Mouse (Mus musculus) MEL (cell line): ENCODE results near the gene Atp5b. TPM values are rescaled to one million over a fixed set of nuclear protein-coding genes. Genes with fewer than 3 reads are reported as not detected.
A peak's percentile ranks its signal among the peaks of the same experiment; 100 is the strongest.

Source experiments
- DNase-seq: peaks from one replicate; pipeline ENCODE4 v3.0.0; 2011; ENCODE audit warnings: low read depth, low spot score
- H3K27ac ChIP-seq: 2 replicates; pipeline ENCODE4 v1.5.1; 2012; ENCODE audit warnings: low read depth, mild to moderate bottlenecking, control low read depth, low read length, moderate library complexity; ENCODE audit not compliant: control insufficient read depth
- H3K27me3 ChIP-seq, 2 experiments: fragments of 150-350 bp in 1 of 2; sonication (generic) in 1 of 2; 2 replicates each; pipeline ENCODE4 v1.6.1; 2012; ENCODE audit warnings: low read length in 2 of 2, mild to moderate bottlenecking in 2 of 2, improper control_type of control experiment in 1 of 2, moderate library complexity in 1 of 2; ENCODE audit not compliant: insufficient read depth in 2 of 2, control insufficient read depth in 1 of 2
- H3K36me3 ChIP-seq, 2 experiments: 2 replicates each; pipeline ENCODE4 v1.6.1; 2012 to 2014; ENCODE audit warnings: low read length in 2 of 2, improper control_type of control experiment in 1 of 2, inconsistent platforms in 1 of 2, mild to moderate bottlenecking in 1 of 2; ENCODE audit not compliant: insufficient read depth in 2 of 2, control insufficient read depth in 1 of 2
- H3K4me1 ChIP-seq, 2 experiments: fragments of 150-350 bp in 1 of 2; sonication (generic) in 1 of 2; 2 replicates each; pipeline ENCODE4 v1.6.1; 2012; ENCODE audit warnings: low read length in 2 of 2, improper control_type of control experiment in 1 of 2, mild to moderate bottlenecking in 1 of 2; ENCODE audit not compliant: insufficient read depth in 2 of 2, control insufficient read depth in 1 of 2
- H3K4me3 ChIP-seq, 2 experiments: fragments of 150-350 bp in 1 of 2; sonication (generic) in 1 of 2; 2 replicates each; pipeline ENCODE4 v1.5.1; 2012; ENCODE audit warnings: low read depth in 2 of 2, low read length in 2 of 2, mild to moderate bottlenecking in 2 of 2, moderate library complexity in 2 of 2, control low read depth in 1 of 2, improper control_type of control experiment in 1 of 2; ENCODE audit not compliant: control insufficient read depth in 1 of 2, insufficient read depth in 1 of 2
- H3K79me2 ChIP-seq: 2 replicates; pipeline ENCODE4 v1.6.1; 2012; ENCODE audit warnings: mild to moderate bottlenecking, low read length, moderate library complexity; ENCODE audit not compliant: control insufficient read depth, poor library complexity, insufficient read depth
- H3K9ac ChIP-seq: 2 replicates; pipeline ENCODE4 v1.6.1; 2012; ENCODE audit warnings: low read depth, mild to moderate bottlenecking, control low read depth, low read length, moderate library complexity; ENCODE audit not compliant: control insufficient read depth, poor library complexity, severe bottlenecking
- H3K9me3 ChIP-seq: fragments of 150-350 bp; sonication (generic); replicated peaks from 2 replicates; pipeline ENCODE4 v1.6.1; 2012; ENCODE audit warnings: mild to moderate bottlenecking, low read length, improper control_type of control experiment, moderate library complexity; ENCODE audit not compliant: insufficient read depth
- CTCF ChIP-seq, 3 experiments: IDR thresholded peaks in 2 of 3; conservative IDR thresholded peaks in 1 of 3; 2 replicates each; pipeline ENCODE4 v1.5.1; 2011 to 2012; ENCODE audit warnings: low read length in 3 of 3, low read depth in 2 of 3, mild to moderate bottlenecking in 2 of 3, improper control_type of control experiment in 1 of 3, inconsistent platforms in 1 of 3, mixed read lengths in 1 of 3, moderate library complexity in 1 of 3; ENCODE audit not compliant: control insufficient read depth in 1 of 3, insufficient read depth in 1 of 3, poor library complexity in 1 of 3, severe bottlenecking in 1 of 3
- E2F4 ChIP-seq: IDR thresholded peaks from 2 replicates; pipeline ENCODE4 v1.6.1; 2011; ENCODE audit warnings: low read depth, low read length, improper control_type of control experiment, borderline replicate concordance
- ELF1 ChIP-seq: IDR thresholded peaks from 2 replicates; pipeline ENCODE4 v1.6.1; 2014; ENCODE audit warnings: low read depth, mild to moderate bottlenecking, inconsistent platforms, low read length, improper control_type of control experiment, moderate library complexity
- EP300 ChIP-seq, 2 experiments: IDR thresholded peaks; 2 replicates each; pipeline ENCODE4 v1.6.1; 2011; ENCODE audit warnings: improper control_type of control experiment in 2 of 2, low read length in 2 of 2, low read depth in 1 of 2, mild to moderate bottlenecking in 1 of 2
- GATA1 ChIP-seq: IDR thresholded peaks from 2 replicates; pipeline ENCODE4 v1.6.1; 2011; ENCODE audit warnings: low read depth, low read length, improper control_type of control experiment
- HCFC1 ChIP-seq: IDR thresholded peaks from 2 replicates; pipeline ENCODE4 v1.6.1; 2012; ENCODE audit warnings: low read depth, mild to moderate bottlenecking, inconsistent platforms, low read length, improper control_type of control experiment, moderate library complexity
- MEF2A ChIP-seq: IDR thresholded peaks from 2 replicates; pipeline ENCODE4 v1.6.1; 2014; ENCODE audit warnings: low read depth, mild to moderate bottlenecking, inconsistent platforms, low read length, improper control_type of control experiment; ENCODE audit not compliant: poor library complexity, insufficient replicate concordance, severe bottlenecking; ENCODE audit errors: extremely low read depth
- MXI1 ChIP-seq: IDR thresholded peaks from 2 replicates; pipeline ENCODE4 v1.6.1; 2011; ENCODE audit warnings: mild to moderate bottlenecking, low read depth, low read length, improper control_type of control experiment
- MYB ChIP-seq: IDR thresholded peaks from 2 replicates; pipeline ENCODE4 v1.6.1; 2011; ENCODE audit warnings: mild to moderate bottlenecking, low read depth, low read length, improper control_type of control experiment
- MYC ChIP-seq: IDR thresholded peaks from 2 replicates; pipeline ENCODE4 v1.6.1; 2011; ENCODE audit warnings: low read depth, mild to moderate bottlenecking, low read length, improper control_type of control experiment, moderate library complexity
- NELFE ChIP-seq: IDR thresholded peaks from 2 replicates; pipeline ENCODE4 v1.6.1; 2011; ENCODE audit warnings: low read depth, low read length, improper control_type of control experiment
- POLR2A ChIP-seq, 2 experiments: IDR thresholded peaks; 2 replicates each; pipeline ENCODE4 v1.6.1; 2011 to 2012; ENCODE audit warnings: low read length in 2 of 2, mild to moderate bottlenecking in 2 of 2, control low read depth in 1 of 2, improper control_type of control experiment in 1 of 2, low read depth in 1 of 2, moderate library complexity in 1 of 2; ENCODE audit not compliant: control insufficient read depth in 1 of 2, insufficient read depth in 1 of 2, poor library complexity in 1 of 2
- POLR2AphosphoS5 ChIP-seq: IDR thresholded peaks from 2 replicates; pipeline ENCODE4 v1.6.1; 2012; ENCODE audit warnings: low read depth, borderline replicate concordance, mild to moderate bottlenecking, inconsistent platforms, low read length, moderate library complexity, mixed read lengths
- RAD21 ChIP-seq: IDR thresholded peaks from 2 replicates; pipeline ENCODE4 v1.6.1; 2011; ENCODE audit warnings: mild to moderate bottlenecking, low read depth, low read length, improper control_type of control experiment
- SIN3A ChIP-seq: IDR thresholded peaks from 2 replicates; pipeline ENCODE4 v1.6.1; 2012; ENCODE audit warnings: low read length, improper control_type of control experiment, inconsistent platforms
- TAL1 ChIP-seq: IDR thresholded peaks from 2 replicates; pipeline ENCODE4 v1.6.1; 2012; ENCODE audit warnings: mild to moderate bottlenecking, inconsistent platforms, low read length, moderate library complexity, mixed read lengths
- TBP ChIP-seq: IDR thresholded peaks from 2 replicates; pipeline ENCODE4 v1.8.0; 2011; ENCODE audit warnings: low read depth, low read length, improper control_type of control experiment
- UBTF ChIP-seq: IDR thresholded peaks from 2 replicates; pipeline ENCODE4 v1.6.1; 2012; ENCODE audit warnings: low read depth, mild to moderate bottlenecking, inconsistent platforms, low read length, improper control_type of control experiment, moderate library complexity, borderline replicate concordance; ENCODE audit not compliant: insufficient read depth
- USF2 ChIP-seq, 2 experiments: IDR thresholded peaks; 2 replicates each; pipeline ENCODE4 v1.6.1; 2011 to 2012; ENCODE audit warnings: improper control_type of control experiment in 2 of 2, low read length in 2 of 2, borderline replicate concordance in 1 of 2, inconsistent platforms in 1 of 2, low read depth in 1 of 2, mild to moderate bottlenecking in 1 of 2; ENCODE audit not compliant: insufficient read depth in 1 of 2
- ZMIZ1 ChIP-seq: IDR thresholded peaks from 2 replicates; pipeline ENCODE4 v1.6.1; 2012; ENCODE audit warnings: low read depth, mild to moderate bottlenecking, inconsistent platforms, low read length, improper control_type of control experiment, moderate library complexity
- ZNF384 ChIP-seq: IDR thresholded peaks from 2 replicates; pipeline ENCODE4 v1.6.1; 2012; ENCODE audit warnings: low read depth, mild to moderate bottlenecking, inconsistent platforms, low read length, improper control_type of control experiment
- polyA plus RNA-seq, 2 experiments: library from polyadenylated mRNA; stranded (reverse) in 1 of 2; unstranded in 1 of 2; fragments of >175 nt in 1 of 2; fragments of >200 nt in 1 of 2; gene quantifications; 2 replicates each; pipeline versions ENCODE4 v1.2.1 to v1.2.4; 2012; ENCODE audit warnings: low replicate concordance in 2 of 2, low read depth in 1 of 2; ENCODE audit not compliant: insufficient read length in 2 of 2, insufficient read depth in 1 of 2, missing spikeins in 1 of 2
- total RNA-seq: library from RNA; depleted of rRNA; stranded (reverse); fragments of 300-350 nt; gene quantifications from 2 replicates; pipeline ENCODE4 v1.2.3, GENCODE M21; 2012

Atp5b gene
- total and polyA plus RNA-seq, 3 experiments, result 545 to 2,318 (median 2,164) TPM

GRCm38 (mm10) chr10:128043041-128043835, 39.8 kb upstream of the Atp5b start:
- Histone ChIP-seq H3K27me3 (no peaks in the 10 kb centered on the region), H3K4me1 (peaks cover 8 to 12% of the 10 kb centered on the region in 2 experiments), H3K4me3 (no peak overlapping the region), H3K9me3 (no peaks in the 10 kb centered on the region), H3K27ac (no peak overlapping the region), H3K36me3 (peaks cover 43 to 54% of the 10 kb centered on the region in 2 experiments), H3K79me2 (peaks cover 58% of the 10 kb centered on the region), H3K9ac (no peak overlapping the region)
- DNase-seq, result no peak
- TF ChIP-seq POLR2A (IDR thresholded peaks at IDR 0.05; ENCODE audit: control insufficient read depth in 1 of 2, insufficient read depth in 1 of 2, low read depth in 1 of 2, low read length in 2 of 2, poor library complexity in 1 of 2) (0 out of 4 replicates have a peak, but pooled peaks of 1 of the 2 experiments have one; percentile 29), MXI1 (no peak), ZNF384 (no peak), UBTF (no peak)

- H3K9ac ChIP-seq, result no peak overlapping the region
- no peak overlapping the region for H3K27ac ChIP-seq
- H3K4me1 ChIP-seq, result peaks cover 0 to 3% of the 10 kb centered on the region in 2 experiments; a peak in 1 of 4 replicates
- no peaks in the 10 kb centered on the region for H3K9me3 ChIP-seq
- DNase-seq, result no peak
- no peaks in the 10 kb centered on the region for H3K27me3 ChIP-seq
- H3K36me3 ChIP-seq, result peaks cover 8 to 33% of the 10 kb centered on the region in 2 experiments
- H3K4me3 ChIP-seq, result no peak overlapping the region
- H3K79me2 ChIP-seq, result peaks cover 9% of the 10 kb centered on the region
- TF ChIP-seq RAD21, result no peak
- TF ChIP-seq NELFE, result no peak
- TF ChIP-seq GATA1, result no peak
- no peak for TF ChIP-seq TBP
- TF ChIP-seq MYC, result no peak
- TF ChIP-seq CTCF (IDR thresholded peaks at IDR 0.05 in 2 of 3, conservative IDR thresholded peaks at IDR 0.05 in 1 of 3; ENCODE audit: control insufficient read depth in 1 of 3, insufficient read depth in 1 of 3, low read depth in 2 of 3, low read length in 3 of 3, poor library complexity in 1 of 3, severe bottlenecking in 1 of 3), result no peak
- no peak for TF ChIP-seq EP300 (IDR thresholded peaks at IDR 0.05; ENCODE audit: low read depth in 1 of 2, low read length in 2 of 2)
- no peak for TF ChIP-seq MYB
- TF ChIP-seq MEF2A, result no peak
- no peak for TF ChIP-seq TAL1
- TF ChIP-seq ZNF384, result no peak
- TF ChIP-seq UBTF, result no peak
- no peak for TF ChIP-seq ZMIZ1
- TF ChIP-seq SIN3A, result no peak
- TF ChIP-seq POLR2AphosphoS5, result no peak
- TF ChIP-seq HCFC1, result no peak
- no peak for TF ChIP-seq USF2 (IDR thresholded peaks at IDR 0.05; ENCODE audit: borderline replicate concordance in 1 of 2, insufficient read depth in 1 of 2, low read depth in 1 of 2, low read length in 2 of 2)
- TF ChIP-seq POLR2A (IDR thresholded peaks at IDR 0.05; ENCODE audit: control insufficient read depth in 1 of 2, insufficient read depth in 1 of 2, low read depth in 1 of 2, low read length in 2 of 2, poor library complexity in 1 of 2), result no peak
- no peak for TF ChIP-seq ELF1
- no peak for TF ChIP-seq E2F4
Measured at GRCm38 (mm10) chr10:128048157-128048556, 34.9 kb upstream of the Atp5b start.
